Mouse (Mus musculus): ENCODE measurements at regions not wholly inside any gene's neighbourhood (a gene's known extent, or its start where the extent isn't known, plus 50 kb on each side); places are given as distances from the start of the nearest gene placed in this dataset.
"Not testable (repeated sequence)": the region's sequence is repeated elsewhere in the genome, so short reads cannot be mapped to it uniquely, and the experiment has no call there.

- no peak for DNase-seq (ENCODE audit: low read depth, low spot score)
These were observed 149.4 kb downstream of the Kcnrg start for GRCm38 (mm10) chr14:61756651-61757050.

GRCm38 (mm10) chr14:61757086-61757822, 150.0 kb downstream of the Kcnrg start:
- peak; percentile 48 for DNase-seq (ENCODE audit: low read depth, low spot score)

GRCm38 (mm10) chr14:61757823-61758175, 150.5 kb downstream of the Kcnrg start:
- no peak for DNase-seq (ENCODE audit: low read depth, low spot score)

- DNase-seq (ENCODE audit: low read depth, low spot score): no peak
These were observed 151.3 kb downstream of the Kcnrg start for GRCm38 (mm10) chr14:61758586-61758985.

GRCm38 (mm10) chr14:61760176-61760575, 152.9 kb downstream of the Kcnrg start:
- not testable (repeated sequence) for DNase-seq (ENCODE audit: low read depth, low spot score)

- no peak for DNase-seq (ENCODE audit: low read depth, low spot score)
These were observed 154.8 kb downstream of the Kcnrg start for GRCm38 (mm10) chr14:61762076-61762475.

- no peak for DNase-seq (ENCODE audit: low read depth, low spot score)
These were observed 162.6 kb downstream of the Kcnrg start for GRCm38 (mm10) chr14:61769881-61770280.

GRCm38 (mm10) chr14:61774171-61774570, 166.9 kb downstream of the Kcnrg start:
- DNase-seq (ENCODE audit: low read depth, low spot score): no peak

- DNase-seq (ENCODE audit: low read depth, low spot score): no peak
These were observed 171.4 kb downstream of the Kcnrg start for GRCm38 (mm10) chr14:61778618-61779017.

- DNase-seq (ENCODE audit: low read depth, low spot score): no peak
These were observed 175.9 kb downstream of the Kcnrg start for GRCm38 (mm10) chr14:61783206-61783605.

GRCm38 (mm10) chr14:61784609-61785008, 177.4 kb downstream of the Kcnrg start:
- no peak for DNase-seq (ENCODE audit: low read depth, low spot score)

GRCm38 (mm10) chr14:61786031-61786430, 178.8 kb downstream of the Kcnrg start:
- no peak for DNase-seq (ENCODE audit: low read depth, low spot score)

GRCm38 (mm10) chr14:61787746-61788145, 180.5 kb downstream of the Kcnrg start:
- no peak for DNase-seq (ENCODE audit: low read depth, low spot score)

- no peak for DNase-seq (ENCODE audit: low read depth, low spot score)
These were observed 181.9 kb downstream of the Kcnrg start for GRCm38 (mm10) chr14:61788998-61789790.

- DNase-seq (ENCODE audit: low read depth, low spot score): no peak
These were observed 188.9 kb downstream of the Kcnrg start for GRCm38 (mm10) chr14:61795976-61796645.

- DNase-seq (ENCODE audit: low read depth, low spot score): no peak
These were observed 189.4 kb downstream of the Kcnrg start for GRCm38 (mm10) chr14:61796671-61797070.

GRCm38 (mm10) chr14:61803421-61803925, 196.2 kb downstream of the Kcnrg start:
- DNase-seq (ENCODE audit: low read depth, low spot score): no peak

GRCm38 (mm10) chr14:61805433-61805832, 198.2 kb downstream of the Kcnrg start:
- DNase-seq (ENCODE audit: low read depth, low spot score): no peak

GRCm38 (mm10) chr14:61808193-61808592, 200.9 kb downstream of the Kcnrg start:
- no peak for DNase-seq (ENCODE audit: low read depth, low spot score)

- no peak for DNase-seq (ENCODE audit: low read depth, low spot score)
These were observed 202.6 kb downstream of the Kcnrg start for GRCm38 (mm10) chr14:61809716-61810437.

GRCm38 (mm10) chr14:61810836-61811235, 203.6 kb downstream of the Kcnrg start:
- DNase-seq (ENCODE audit: low read depth, low spot score): no peak

- DNase-seq (ENCODE audit: low read depth, low spot score): peak; percentile 7
These were observed 210.5 kb downstream of the Kcnrg start for GRCm38 (mm10) chr14:61817711-61818110.
